Mouse (Mus musculus) heart, adult 2 months (tissue): Measurements from ENCODE around the gene Tmem202.

ENCODE experiments used
- CTCF ChIP-seq: fragments of 200-600 bp; IDR thresholded peaks from 2 replicates; pipeline ENCODE4 v1.8.1; 2022; ENCODE audit warnings: antibody characterized with exemption, mild to moderate bottlenecking, moderate library complexity
- EP300 ChIP-seq: fragments of 200-500 bp; IDR thresholded peaks from 2 replicates; pipeline ENCODE4 v1.6.1; 2011; ENCODE audit warnings: low read depth, low read length, control low read depth; ENCODE audit not compliant: insufficient read depth
- POLR2A ChIP-seq: fragments of 200-500 bp; IDR thresholded peaks from 2 replicates; pipeline ENCODE4 v1.6.1; 2011; ENCODE audit warnings: mild to moderate bottlenecking, low read depth, low read length, control low read depth; ENCODE audit not compliant: insufficient read depth

- TF ChIP-seq CTCF (no peak), POLR2A (no peak), EP300 (no peak)
These were observed 12.9 kb downstream of the Tmem202 start for GRCm38 (mm10) chr9:59526727-59527126.
